Mouse (Mus musculus) hindbrain, embryonic 15.5 days (tissue): Measurements from ENCODE around the gene Grin1. TPM values are rescaled to one million over a fixed set of nuclear protein-coding genes. Genes with fewer than 3 reads are reported as not detected.
A peak's percentile ranks its signal among the peaks of the same experiment; 100 is the strongest.

Experiments
- ATAC-seq: fragments of 200-750 bp; cut with Nextera tagmentation; 2 replicates; pipeline ENCODE4 v1.8.0; 2017; ENCODE audit warnings: low read depth, moderate number of reproducible peaks, moderate TSS enrichment; ENCODE audit not compliant: low FRiP score
- H3K27ac ChIP-seq: fragments of 300-500 bp; sonication (generic); replicated peaks from 2 replicates; pipeline ENCODE4 v1.5.1; 2015; ENCODE audit warnings: mild to moderate bottlenecking, inconsistent platforms
- H3K27me3 ChIP-seq: fragments of 300-500 bp; sonication (generic); 2 replicates; pipeline ENCODE4 v1.6.1; 2015; ENCODE audit warnings: control low read depth, inconsistent platforms
- H3K36me3 ChIP-seq: fragments of 300-500 bp; sonication (generic); 2 replicates; pipeline ENCODE4 v1.6.1; 2015; ENCODE audit warnings: control low read depth, inconsistent platforms
- H3K4me1 ChIP-seq: fragments of 300-500 bp; sonication (generic); replicated peaks from 2 replicates; pipeline ENCODE4 v1.6.1; 2015; ENCODE audit warnings: control low read depth, inconsistent platforms
- H3K4me2 ChIP-seq: fragments of 300-500 bp; sonication (generic); 2 replicates; pipeline ENCODE4 v1.6.1; 2015; ENCODE audit warnings: moderate library complexity, mild to moderate bottlenecking, inconsistent platforms
- H3K4me3 ChIP-seq: fragments of 300-500 bp; sonication (generic); 2 replicates; pipeline ENCODE4 v1.5.1; 2015; ENCODE audit warnings: mild to moderate bottlenecking, inconsistent platforms
- H3K9ac ChIP-seq: fragments of 300-500 bp; sonication (generic); 2 replicates; pipeline ENCODE4 v1.6.1; 2015; ENCODE audit warnings: inconsistent platforms
- H3K9me3 ChIP-seq: fragments of 300-500 bp; sonication (generic); 2 replicates; pipeline ENCODE4 v1.6.1; 2016; ENCODE audit warnings: control low read depth, inconsistent platforms
- WGBS: fragments of 180-500 bp; shearing (Covaris S2); methylation state at CpG from one replicate; pipeline ENCODE4 v1.1.7; 2015; 5-methylcytosine and 5-hydroxymethylcytosine counted together
- polyA plus RNA-seq: library from polyadenylated mRNA; unstranded; fragments of >200 nt; fragmentation: Nextera tagmentation; extraction: Ambion mirVana; gene quantifications from 2 replicates; pipeline ENCODE4 v1.2.1, GENCODE M21; 2015

Grin1 gene
- polyA plus RNA-seq, 1 experiment from 2014 or later = 61.3 TPM

- Histone ChIP-seq H3K9me3 (no peaks in the 10 kb centered on the region), H3K4me1 (no peaks in the 10 kb centered on the region), H3K36me3 (peaks cover 90% of the 10 kb centered on the region), H3K27me3 (no peaks in the 10 kb centered on the region), H3K9ac (no peak overlapping the region), H3K4me3 (no peak overlapping the region), H3K4me2 (no peak overlapping the region), H3K27ac (no peak overlapping the region)
- 95% methylated on average over 7 of the region's 7 CpGs for WGBS
- no peak for ATAC-seq
These were observed 29.2 kb upstream of the Grin1 start for GRCm38 (mm10) chr2:25348162-25348561.

- WGBS = 95% methylated on average over 6 of the region's 6 CpGs
- peaks cover 71% of the 10 kb centered on the region for H3K36me3 ChIP-seq
- no peak overlapping the region for H3K4me3 ChIP-seq
- no peak overlapping the region for H3K9ac ChIP-seq
- no peak overlapping the region for H3K4me2 ChIP-seq
- no peaks in the 10 kb centered on the region for H3K27me3 ChIP-seq
- peaks cover 17% of the 10 kb centered on the region for H3K4me1 ChIP-seq
- H3K27ac ChIP-seq = no peak overlapping the region
- H3K9me3 ChIP-seq = no peaks in the 10 kb centered on the region
- no peak for ATAC-seq
These were observed 19.3 kb upstream of the Grin1 start for GRCm38 (mm10) chr2:25338303-25338702.

- H3K4me2 ChIP-seq = peak overlapping the region; percentile 96
- H3K27ac ChIP-seq = no peak overlapping the region
- no peak for ATAC-seq
- H3K9ac ChIP-seq = no peak overlapping the region
- H3K4me1 ChIP-seq = peaks cover 30% of the 10 kb centered on the region
- peak overlapping the region; percentile 81 for H3K4me3 ChIP-seq
- no peaks in the 10 kb centered on the region for H3K9me3 ChIP-seq
- 83% methylated on average over 2 of the region's 2 CpGs for WGBS
- H3K36me3 ChIP-seq = peaks cover 40% of the 10 kb centered on the region
- H3K27me3 ChIP-seq = no peaks in the 10 kb centered on the region
These were observed 14.6 kb upstream of the Grin1 start for GRCm38 (mm10) chr2:25333569-25333968.

- peak; percentile 98 for ATAC-seq
- H3K4me2 ChIP-seq = peak within 1 kb of the TSS; percentile 96
- H3K9me3 ChIP-seq = no peaks in the 10 kb centered on the region
- H3K9ac ChIP-seq = peak within 1 kb of the TSS; percentile 89
- peaks cover 32% of the 10 kb centered on the region for H3K36me3 ChIP-seq
- H3K27me3 ChIP-seq = no peaks in the 10 kb centered on the region
- under 1% methylated on average over 78 of the region's 78 CpGs for WGBS
- peaks cover 30% of the 10 kb centered on the region for H3K4me1 ChIP-seq
- H3K27ac ChIP-seq = peak within 1 kb of the TSS; percentile 89
- peak within 1 kb of the TSS; percentile 81 for H3K4me3 ChIP-seq
These were observed 13.5 kb upstream of the Grin1 start, which contains the start of gene Man1b1 for GRCm38 (mm10) chr2:25332286-25333160. Gene Man1b1, plus strand, starts transcription at chr2:25332338.

- H3K27ac ChIP-seq = no peak overlapping the region
- H3K9me3 ChIP-seq = no peaks in the 10 kb centered on the region
- 62% methylated on average over 9 of the region's 9 CpGs for WGBS
- peaks cover 30% of the 10 kb centered on the region for H3K4me1 ChIP-seq
- H3K27me3 ChIP-seq = no peaks in the 10 kb centered on the region
- peak overlapping the region; percentile 81 for H3K4me3 ChIP-seq
- peak overlapping the region; percentile 84; the same call in 1 of the 2 replicates for H3K9ac ChIP-seq
- H3K4me2 ChIP-seq = peak overlapping the region; percentile 66
- no peak for ATAC-seq
- peaks cover 23% of the 10 kb centered on the region for H3K36me3 ChIP-seq
These were observed 12.5 kb upstream of the Grin1 start for GRCm38 (mm10) chr2:25331470-25331869.

DNA sequence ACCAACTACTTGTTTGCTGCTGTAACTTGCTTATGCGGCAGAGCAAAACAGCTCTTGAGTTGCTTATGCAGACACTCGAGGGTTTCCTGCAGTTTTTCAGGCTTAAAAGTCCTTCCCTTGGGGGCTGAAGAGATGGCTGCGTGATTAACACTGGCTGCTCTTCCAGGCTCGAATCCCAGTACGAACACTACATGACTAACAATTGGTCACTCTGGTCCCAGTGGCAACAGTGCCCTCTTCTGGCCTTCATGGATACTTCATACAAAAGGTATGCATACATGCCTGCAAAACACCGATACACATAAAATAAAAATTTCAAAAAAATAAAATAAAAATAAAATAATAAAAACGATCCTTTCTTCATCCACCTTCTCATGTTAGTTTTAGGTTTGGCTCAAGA is 9.5 kb upstream of the Grin1 start:
- H3K27me3 ChIP-seq = no peaks in the 10 kb centered on the region
- ATAC-seq = no peak
- 36% methylated on average over 7 of the region's 7 CpGs for whole genome bisulfite sequencing

GRCm38 (mm10) chr2:25326036-25326435 is 7.0 kb upstream of the Grin1 start:
- H3K36me3 ChIP-seq = no peaks in the 10 kb centered on the region
- H3K27me3 ChIP-seq = peaks cover 2% of the 10 kb centered on the region
- no peaks in the 10 kb centered on the region for H3K9me3 ChIP-seq
- H3K4me1 ChIP-seq = peaks cover under 1% of the 10 kb centered on the region
- H3K9ac ChIP-seq = no peak overlapping the region
- 72% methylated on average over 2 of the region's 2 CpGs for WGBS
- no peak for ATAC-seq
- no peak overlapping the region for H3K4me2 ChIP-seq
- no peak overlapping the region for H3K4me3 ChIP-seq
- H3K27ac ChIP-seq = no peak overlapping the region

More for the DNA sequence above, 9.5 kb upstream of the Grin1 start:
- H3K27ac ChIP-seq = no peak overlapping the region
- H3K4me3 ChIP-seq = no peak overlapping the region
- H3K36me3 ChIP-seq = no peaks in the 10 kb centered on the region
- no peak overlapping the region for H3K9ac ChIP-seq
- peaks cover 15% of the 10 kb centered on the region for H3K4me1 ChIP-seq
- no peak overlapping the region for H3K4me2 ChIP-seq
- no peaks in the 10 kb centered on the region for H3K9me3 ChIP-seq

DNA sequence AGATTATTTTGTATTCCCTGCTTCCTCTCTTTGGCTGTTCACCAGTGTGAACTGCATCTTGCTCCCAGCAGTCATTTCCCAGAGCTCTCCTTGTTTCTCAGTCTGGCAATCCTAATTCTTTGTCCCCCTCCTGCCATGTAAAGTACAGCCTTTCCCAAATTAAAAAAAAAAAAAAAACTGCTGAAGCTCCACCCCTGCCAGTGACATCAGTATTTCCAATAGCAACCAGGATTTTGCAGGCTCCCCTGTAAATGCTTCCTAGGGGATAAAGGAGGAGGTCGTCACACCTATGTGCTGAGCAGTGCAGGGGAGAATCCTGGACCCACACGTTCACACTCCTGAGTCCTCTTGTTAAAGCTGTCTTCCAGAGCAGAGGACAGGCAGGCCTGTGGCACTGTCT is 1.1 kb upstream of the Grin1 start:
- Histone ChIP-seq H3K9me3 (no peaks in the 10 kb centered on the region), H3K4me3 (no peak overlapping the region), H3K36me3 (0 out of 2 replicates have a peak, but pooled peaks cover 9% of the 10 kb centered on the region), H3K9ac (no peak overlapping the region), H3K4me2 (no peak overlapping the region), H3K27ac (no peak overlapping the region), H3K27me3 (peaks cover 25% of the 10 kb centered on the region), H3K4me1 (peaks cover 27% of the 10 kb centered on the region)
- WGBS = 34% methylated on average over 2 of the region's 2 CpGs
- ATAC-seq = no peak

- H3K9me3 ChIP-seq = no peaks in the 10 kb centered on the region
- WGBS = 3% methylated on average over 31 of the region's 31 CpGs
- H3K27ac ChIP-seq = peak overlapping the region; percentile 87
- H3K4me3 ChIP-seq = peak overlapping the region; percentile 64
- H3K27me3 ChIP-seq = peaks cover 43% of the 10 kb centered on the region
- peaks cover 25% of the 10 kb centered on the region for H3K36me3 ChIP-seq
- H3K4me2 ChIP-seq = peak overlapping the region; percentile 64
- ATAC-seq = peak; percentile 78
- peaks cover 27% of the 10 kb centered on the region for H3K4me1 ChIP-seq
- peak overlapping the region; percentile 56 for H3K9ac ChIP-seq
These were observed 644 bp downstream of the Grin1 start for GRCm38 (mm10) chr2:25318119-25318966.

DNA sequence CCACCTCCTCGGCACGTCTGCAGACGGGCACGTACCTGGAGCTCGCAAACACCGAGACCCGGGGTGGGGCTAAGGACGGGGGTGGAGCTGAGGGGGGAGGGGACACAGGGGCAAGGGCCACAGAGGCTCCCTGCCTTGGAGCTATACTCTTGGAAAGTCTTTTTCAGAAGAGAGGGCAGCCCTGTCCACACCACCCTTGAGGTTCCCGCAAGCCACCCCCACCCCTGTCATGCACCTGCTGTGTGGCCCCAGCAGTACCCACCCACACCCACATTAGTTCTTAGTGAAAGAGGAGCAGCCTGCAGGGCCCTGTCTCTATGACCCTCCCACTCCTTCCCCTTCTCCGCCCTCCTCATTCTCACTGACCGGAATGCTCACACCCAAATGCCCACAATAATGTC is 7.5 kb downstream of the Grin1 start:
- Histone ChIP-seq H3K9me3 (no peaks in the 10 kb centered on the region), H3K36me3 (peaks cover 62% of the 10 kb centered on the region)
- WGBS = 12% methylated on average over 11 of the region's 11 CpGs

GRCm38 (mm10) chr2:25310969-25311368 is 8.0 kb downstream of the Grin1 start:
- no peak overlapping the region for H3K9ac ChIP-seq
- WGBS = 7% methylated on average over 21 of the region's 22 CpGs
- ATAC-seq = no peak; the same call in 1 of the 2 replicates
- no peak overlapping the region for H3K4me2 ChIP-seq
- H3K36me3 ChIP-seq = peaks cover 61% of the 10 kb centered on the region
- H3K9me3 ChIP-seq = no peaks in the 10 kb centered on the region
- H3K4me1 ChIP-seq = no peaks in the 10 kb centered on the region
- no peak overlapping the region for H3K4me3 ChIP-seq
- peaks cover 89% of the 10 kb centered on the region for H3K27me3 ChIP-seq
- no peak overlapping the region for H3K27ac ChIP-seq

More for the DNA sequence above, 7.5 kb downstream of the Grin1 start:
- no peak overlapping the region for H3K4me3 ChIP-seq
- peaks cover 94% of the 10 kb centered on the region for H3K27me3 ChIP-seq
- peaks cover 3% of the 10 kb centered on the region for H3K4me1 ChIP-seq
- peak; percentile 24; the same call in 1 of the 2 replicates for ATAC-seq
- H3K9ac ChIP-seq = no peak overlapping the region
- no peak overlapping the region for H3K27ac ChIP-seq
- no peak overlapping the region for H3K4me2 ChIP-seq

DNA sequence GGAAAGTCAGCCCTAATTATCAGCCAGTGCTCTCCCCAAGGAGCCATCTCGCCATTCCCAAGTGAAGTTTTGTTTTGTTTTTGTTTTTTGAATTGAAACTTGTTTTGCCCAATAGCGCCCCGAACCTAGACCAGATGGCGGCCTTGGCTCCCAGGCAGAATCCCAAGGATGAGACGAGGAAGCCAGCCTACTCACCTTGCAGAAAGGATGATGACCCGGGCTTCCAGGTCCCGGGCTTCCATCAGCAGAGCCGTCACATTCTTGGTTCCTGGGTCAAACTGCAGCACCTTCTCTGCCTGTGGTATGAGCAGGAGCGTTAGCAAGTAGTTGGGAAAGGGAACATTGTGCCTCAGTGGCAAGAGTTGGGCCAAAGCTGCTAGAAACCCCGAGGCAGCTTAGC is 8.8 kb downstream of the Grin1 start:
- no peak for ATAC-seq
- WGBS = 53% methylated on average over 10 of the region's 10 CpGs
- H3K9me3 ChIP-seq = no peaks in the 10 kb centered on the region
- H3K4me2 ChIP-seq = no peak overlapping the region
- H3K4me3 ChIP-seq = no peak overlapping the region
- H3K4me1 ChIP-seq = peaks cover 4% of the 10 kb centered on the region
- peaks cover 53% of the 10 kb centered on the region for H3K36me3 ChIP-seq
- peaks cover 81% of the 10 kb centered on the region for H3K27me3 ChIP-seq
- no peak overlapping the region for H3K27ac ChIP-seq
- no peak overlapping the region for H3K9ac ChIP-seq
